Mouse (Mus musculus) stomach, embryonic 14.5 days (tissue): ENCODE measurements around the gene Rnf215. TPM values are rescaled to one million over a fixed set of nuclear protein-coding genes. Genes with fewer than 3 reads are reported as not detected.
"Not testable (repeated sequence)": the region's sequence is repeated elsewhere in the genome, so short reads cannot be mapped to it uniquely, and the experiment has no call there.

Experiments
- ATAC-seq: fragments of 200-750 bp; cut with Nextera tagmentation; 2 replicates; pipeline ENCODE4 v1.8.0; 2017; ENCODE audit warnings: low read depth, moderate TSS enrichment; ENCODE audit not compliant: insufficient number of reproducible peaks, insufficient read depth, low FRiP score
- H3K27ac ChIP-seq: fragments of 300-500 bp; sonication (generic); 2 replicates; pipeline ENCODE4 v1.5.1; 2014; ENCODE audit warnings: mild to moderate bottlenecking, low read length, moderate library complexity, mixed read lengths
- H3K27me3 ChIP-seq: fragments of 300-500 bp; sonication (generic); 2 replicates; pipeline ENCODE4 v1.6.1; 2014; ENCODE audit warnings: low read length, control low read depth, mixed read lengths; ENCODE audit not compliant: control insufficient read depth, insufficient read depth
- H3K36me3 ChIP-seq: fragments of 300-500 bp; sonication (generic); 2 replicates; pipeline ENCODE4 v1.6.1; 2014; ENCODE audit warnings: mild to moderate bottlenecking, control low read depth, low read length, moderate library complexity, mixed read lengths; ENCODE audit not compliant: control insufficient read depth, insufficient read depth
- H3K4me1 ChIP-seq: fragments of 300-500 bp; sonication (generic); 2 replicates; pipeline ENCODE4 v1.6.1; 2014; ENCODE audit warnings: low read length, control low read depth, mixed read lengths; ENCODE audit not compliant: control insufficient read depth, insufficient read depth
- H3K4me2 ChIP-seq: fragments of 300-500 bp; sonication (generic); replicated peaks from 2 replicates; pipeline ENCODE4 v1.6.1; 2014; ENCODE audit warnings: low read depth, low read length, control low read depth
- H3K4me3 ChIP-seq: fragments of 300-500 bp; sonication (generic); 2 replicates; pipeline ENCODE4 v1.5.1; 2014; ENCODE audit warnings: low read depth, low read length, control low read depth
- H3K9ac ChIP-seq: fragments of 300-500 bp; sonication (generic); replicated peaks from 2 replicates; pipeline ENCODE4 v1.6.1; 2014; ENCODE audit warnings: low read depth, mild to moderate bottlenecking, control low read depth, low read length, moderate library complexity, mixed read lengths
- H3K9me3 ChIP-seq: fragments of 300-500 bp; sonication (generic); 2 replicates; pipeline ENCODE4 v1.6.1; 2016; ENCODE audit warnings: low read depth, low read length, control low read depth; ENCODE audit not compliant: control insufficient read depth
- WGBS: fragments of 180-500 bp; shearing (Covaris S2); extraction: QIAGEN DNeasy Blood & Tissue Kit; methylation state at CpG from one replicate; pipeline ENCODE4 v1.1.7; 2014; 5-methylcytosine and 5-hydroxymethylcytosine counted together
- polyA plus RNA-seq: library from polyadenylated mRNA; unstranded; fragments of >200 nt; fragmentation: Nextera tagmentation; extraction: Ambion mirVana; gene quantifications from 2 replicates; pipeline ENCODE4 v1.2.1, GENCODE M21; 2014

Gene Rnf215
- polyA plus RNA-seq, 1 experiment from 2014 or later: 32.3 TPM

DNA sequence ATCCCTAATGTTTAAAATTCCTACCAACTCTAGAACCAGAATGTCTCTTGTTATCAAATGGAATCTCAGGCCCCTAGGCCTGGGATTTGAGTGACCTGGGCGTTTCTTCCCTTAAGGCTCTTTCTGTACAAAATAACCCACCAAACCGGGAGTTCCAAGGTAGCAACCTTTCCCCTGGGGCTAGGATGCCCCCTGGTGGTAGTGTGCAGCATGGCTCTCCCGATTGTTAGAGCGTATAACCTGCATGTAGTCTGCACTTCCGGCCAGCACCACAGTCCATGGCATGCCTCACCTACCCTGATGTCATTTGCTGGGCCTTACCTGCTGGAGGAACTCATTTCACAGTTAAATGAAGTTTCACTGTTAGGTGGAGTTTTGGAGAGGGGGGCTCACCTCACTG is 11.1 kb upstream of the Rnf215 start:
- no peak overlapping the region for H3K9ac ChIP-seq
- 0 out of 2 replicates have a peak, but pooled peaks cover 3% of the 10 kb centered on the region for H3K9me3 ChIP-seq
- ATAC-seq: no peak
- 0 out of 2 replicates have a peak, but pooled peaks cover 3% of the 10 kb centered on the region for H3K4me1 ChIP-seq
- no peak overlapping the region for H3K27ac ChIP-seq
- 70% methylated on average over 5 of the region's 5 CpGs for WGBS
- no peak overlapping the region for H3K4me3 ChIP-seq
- H3K4me2 ChIP-seq: no peak overlapping the region
- no peaks in the 10 kb centered on the region for H3K36me3 ChIP-seq
- no peaks in the 10 kb centered on the region for H3K27me3 ChIP-seq

DNA sequence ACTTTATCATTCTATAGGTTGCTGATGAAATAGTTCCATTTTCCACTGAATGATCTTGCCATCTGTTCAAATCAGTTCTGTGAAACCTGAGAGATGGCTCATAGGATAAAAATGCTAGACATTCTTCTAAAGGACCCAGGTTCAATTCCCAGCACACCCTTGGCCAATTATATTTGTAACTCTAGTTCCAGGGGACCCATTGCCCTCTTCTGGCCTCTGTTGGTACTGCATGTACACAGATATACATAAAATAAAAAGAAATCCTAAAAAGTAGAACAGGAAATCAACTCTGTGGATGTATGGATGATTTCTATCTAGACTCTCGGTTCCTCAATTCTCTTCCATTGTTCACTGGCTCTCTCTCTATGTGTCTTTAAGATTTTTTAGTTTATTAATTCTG is 7.9 kb upstream of the Rnf215 start:
- H3K27me3 ChIP-seq: no peaks in the 10 kb centered on the region
- no peak overlapping the region for H3K9ac ChIP-seq
- no peak overlapping the region for H3K27ac ChIP-seq
- H3K4me3 ChIP-seq: no peak overlapping the region
- 92% methylated on average over 1 of the region's 1 CpGs for WGBS
- H3K36me3 ChIP-seq: no peaks in the 10 kb centered on the region
- no peak for ATAC-seq
- H3K9me3 ChIP-seq: 0 out of 2 replicates have a peak, but pooled peaks cover 3% of the 10 kb centered on the region
- no peak overlapping the region for H3K4me2 ChIP-seq
- H3K4me1 ChIP-seq: no peaks in the 10 kb centered on the region

DNA sequence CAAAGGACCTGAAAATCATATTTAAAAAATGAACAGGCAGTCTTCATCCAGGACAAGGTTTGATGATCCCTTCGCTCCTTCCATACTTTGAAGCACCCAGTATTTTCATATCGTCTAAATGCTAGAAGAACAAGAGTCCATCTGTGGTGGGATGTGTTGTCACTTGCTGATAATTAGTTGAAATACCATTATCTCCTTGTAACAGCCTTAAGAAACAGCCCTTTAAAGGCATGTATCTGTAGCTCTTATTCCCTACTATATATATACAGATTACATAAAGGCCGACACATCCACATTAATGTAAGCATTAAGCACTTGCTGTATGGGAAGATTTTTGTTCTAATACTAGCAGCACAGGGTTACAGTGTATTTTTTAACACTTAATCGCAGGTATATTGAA is 6.5 kb upstream of the Rnf215 start:
- not testable (repeated sequence) for H3K4me2 ChIP-seq, H3K4me1 ChIP-seq, H3K27me3 ChIP-seq, H3K4me3 ChIP-seq, H3K36me3 ChIP-seq, H3K9me3 ChIP-seq, H3K27ac ChIP-seq, ATAC-seq, H3K9ac ChIP-seq
- 87% methylated on average over 4 of the region's 4 CpGs for WGBS

DNA sequence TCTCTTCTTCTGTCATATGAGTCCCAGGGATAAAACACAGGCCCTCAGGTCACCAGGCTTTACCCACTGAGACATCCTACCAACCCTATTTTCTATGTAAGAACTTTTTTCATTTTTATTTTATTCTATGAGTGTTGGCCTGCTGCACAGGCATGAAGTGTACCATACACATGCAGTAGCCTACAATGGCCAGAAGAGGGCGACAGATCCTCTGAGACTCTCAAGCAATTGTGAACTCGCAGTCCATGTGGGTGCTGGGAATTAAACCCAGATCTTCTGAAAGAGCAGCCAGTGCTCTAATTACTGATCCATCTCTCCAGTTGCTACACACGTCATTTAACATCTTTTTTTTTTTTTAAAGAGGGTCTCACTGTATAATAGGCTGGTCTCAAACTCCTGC is 1.6 kb upstream of the Rnf215 start:
- 55% methylated on average over 3 of the region's 3 CpGs for WGBS
- Histone ChIP-seq H3K4me1 (peaks cover 8% of the 10 kb centered on the region; the same call in 1 of the 2 replicates), H3K36me3 (peaks cover 5% of the 10 kb centered on the region; the same call in 1 of the 2 replicates), H3K27me3 (no peaks in the 10 kb centered on the region), H3K9me3 (no peaks in the 10 kb centered on the region), H3K27ac (no peak overlapping the region), H3K4me3 (no peak overlapping the region), H3K4me2 (no peak overlapping the region), H3K9ac (no peak overlapping the region)
- no peak for ATAC-seq

DNA sequence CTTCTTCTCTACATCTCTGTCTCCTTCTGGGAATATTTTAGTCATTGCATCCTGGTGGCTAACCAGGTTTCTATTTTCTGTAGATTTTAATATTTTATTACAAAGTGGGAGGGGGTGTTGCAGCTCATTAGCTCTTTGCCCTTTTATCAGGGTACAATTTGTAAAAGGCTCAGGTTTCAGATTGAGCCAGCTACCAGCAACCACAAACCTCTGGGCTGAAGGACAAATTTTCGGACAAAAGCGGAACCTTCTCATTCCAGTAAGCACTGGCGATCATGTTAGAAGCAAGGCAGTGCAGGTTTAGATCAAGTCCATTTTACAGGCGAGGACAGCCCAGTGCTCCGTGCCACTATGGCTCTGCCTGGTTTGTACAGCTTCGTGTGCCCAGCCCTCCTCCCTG is 602 bp upstream of the Rnf215 start:
- WGBS: 56% methylated on average over 6 of the region's 6 CpGs
- Histone ChIP-seq H3K4me3 (no peak overlapping the region), H3K4me2 (no peak overlapping the region)

DNA sequence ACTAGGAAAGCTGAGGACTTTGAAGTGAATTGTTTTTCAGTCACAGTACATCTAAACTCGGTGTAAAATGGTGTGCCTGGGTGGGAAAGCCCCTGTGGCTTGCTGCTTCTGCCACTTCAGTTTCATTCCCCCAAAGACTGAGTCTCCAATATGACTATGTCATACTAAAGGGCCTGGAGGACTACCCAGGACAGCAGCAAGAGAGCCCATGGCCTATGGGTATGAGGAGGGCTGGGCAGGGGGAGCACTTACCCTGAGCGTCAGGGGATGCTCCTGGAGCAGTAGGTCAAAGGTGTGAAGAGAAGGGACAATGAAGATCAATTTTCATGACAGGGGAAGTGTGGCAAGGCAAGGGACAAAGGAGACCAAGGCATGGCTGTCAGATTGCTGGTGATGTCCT is 4.0 kb downstream of the Rnf215 start:
- WGBS: 80% methylated on average over 2 of the region's 2 CpGs
- ATAC-seq: no peak
- no peak overlapping the region for H3K4me3 ChIP-seq
- H3K27ac ChIP-seq: no peak overlapping the region
- H3K27me3 ChIP-seq: no peaks in the 10 kb centered on the region
- H3K9me3 ChIP-seq: no peaks in the 10 kb centered on the region
- H3K4me1 ChIP-seq: peaks cover 8% of the 10 kb centered on the region; the same call in 1 of the 2 replicates
- no peak overlapping the region for H3K9ac ChIP-seq
- H3K4me2 ChIP-seq: no peak overlapping the region
- peaks cover 33% of the 10 kb centered on the region for H3K36me3 ChIP-seq

More for the DNA sequence above, 602 bp upstream of the Rnf215 start:
- Histone ChIP-seq H3K36me3 (peaks cover 8% of the 10 kb centered on the region; the same call in 1 of the 2 replicates), H3K27ac (no peak overlapping the region), H3K27me3 (no peaks in the 10 kb centered on the region), H3K9me3 (no peaks in the 10 kb centered on the region), H3K9ac (no peak overlapping the region), H3K4me1 (peaks cover 8% of the 10 kb centered on the region; the same call in 1 of the 2 replicates)
- ATAC-seq: no peak

DNA sequence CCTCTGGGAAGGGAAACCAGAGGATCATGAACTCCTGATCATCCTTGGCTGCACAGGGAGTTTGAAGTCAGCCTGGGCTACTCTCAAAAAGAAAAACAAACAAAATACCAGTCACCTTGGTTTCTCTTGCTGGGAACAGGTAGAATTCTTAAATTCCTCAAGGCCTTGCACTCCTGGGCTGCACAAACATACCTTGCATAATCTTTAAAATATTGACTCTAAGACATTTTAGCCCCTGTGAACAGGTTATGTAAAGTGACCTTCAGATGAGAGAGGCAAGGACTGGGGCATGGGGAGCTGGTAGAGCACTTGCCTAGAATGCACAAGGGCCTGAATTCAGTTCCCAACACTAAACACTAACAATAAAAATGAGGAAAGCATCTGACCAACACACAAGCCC is 6.5 kb downstream of the Rnf215 start:
- ATAC-seq: no peak
- peaks cover 33% of the 10 kb centered on the region for H3K36me3 ChIP-seq
- no peaks in the 10 kb centered on the region for H3K9me3 ChIP-seq
- H3K27ac ChIP-seq: no peak overlapping the region
- no peak overlapping the region for H3K4me2 ChIP-seq
- no peak overlapping the region for H3K4me3 ChIP-seq
- H3K27me3 ChIP-seq: no peaks in the 10 kb centered on the region
- no peak overlapping the region for H3K9ac ChIP-seq
- 0 out of 2 replicates have a peak, but pooled peaks cover under 1% of the 10 kb centered on the region for H3K4me1 ChIP-seq

DNA sequence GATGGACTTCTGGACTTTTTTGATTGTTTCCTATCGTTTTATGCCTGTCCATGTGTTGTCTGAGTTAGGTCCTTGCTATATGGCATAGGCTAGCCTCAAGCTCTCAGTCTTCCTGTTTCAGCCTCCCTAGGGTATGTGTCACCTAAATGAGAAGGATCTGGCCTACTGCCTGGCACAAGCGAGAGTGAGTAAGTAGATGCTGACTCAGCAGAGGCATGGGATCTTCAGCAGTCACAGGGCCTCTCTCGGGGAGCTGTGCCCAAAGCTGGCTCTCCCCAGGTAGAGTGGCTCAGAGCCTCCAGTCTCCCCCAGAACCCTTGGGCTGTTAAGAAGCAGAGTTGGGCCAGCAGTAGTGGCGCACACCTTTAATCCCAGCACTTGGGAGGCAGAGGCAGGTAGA is 7.3 kb downstream of the Rnf215 start:
- no peaks in the 10 kb centered on the region for H3K9me3 ChIP-seq
- no peak overlapping the region for H3K4me3 ChIP-seq
- no peak overlapping the region for H3K27ac ChIP-seq
- 85% methylated on average over 4 of the region's 4 CpGs for whole genome bisulfite sequencing
- H3K27me3 ChIP-seq: no peaks in the 10 kb centered on the region
- no peaks in the 10 kb centered on the region for H3K4me1 ChIP-seq
- no peak overlapping the region for H3K9ac ChIP-seq
- peaks cover 33% of the 10 kb centered on the region for H3K36me3 ChIP-seq
- no peak for ATAC-seq
- no peak overlapping the region for H3K4me2 ChIP-seq

DNA sequence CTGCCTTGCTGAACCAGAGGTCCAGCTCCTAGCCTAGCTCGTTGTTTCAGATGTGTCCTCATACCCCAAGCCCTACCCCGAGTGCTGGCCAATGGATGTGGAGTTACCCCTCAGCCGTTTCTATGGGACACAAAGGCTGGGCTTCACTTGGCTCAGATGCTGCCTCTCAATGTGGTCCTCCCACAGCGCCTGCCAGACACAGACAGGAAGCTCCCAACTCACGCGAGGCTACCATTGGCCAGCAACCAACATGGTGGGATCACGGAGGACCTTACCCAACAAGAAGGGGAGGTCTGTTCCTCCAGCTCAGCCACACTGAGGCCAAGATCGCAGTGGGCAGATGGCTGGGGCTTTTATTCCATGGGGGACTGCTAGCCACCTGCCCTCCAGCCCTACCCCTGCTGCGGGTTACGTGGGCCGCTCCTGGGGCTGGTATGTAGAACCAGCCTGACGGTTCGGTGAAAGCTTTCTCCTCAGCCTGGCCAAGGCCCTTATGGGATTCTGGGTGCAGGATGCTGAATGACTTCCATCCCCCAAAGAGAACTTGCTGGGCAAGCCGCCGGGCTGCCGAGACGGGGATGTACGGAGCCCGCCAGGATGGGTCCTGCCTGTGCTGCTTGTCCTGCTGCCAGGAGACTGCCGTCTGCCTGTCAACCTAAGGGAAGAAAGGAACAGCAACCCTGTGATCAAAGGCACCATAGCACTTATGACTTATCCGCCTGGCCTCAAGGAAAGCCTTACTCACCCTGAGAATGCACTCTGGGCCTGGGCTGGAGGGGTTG is 8.5 kb downstream of the Rnf215 start:
- Histone ChIP-seq H3K9me3 (no peaks in the 10 kb centered on the region), H3K27ac (no peak overlapping the region), H3K4me2 (no peak overlapping the region), H3K4me3 (no peak overlapping the region), H3K4me1 (no peaks in the 10 kb centered on the region), H3K27me3 (no peaks in the 10 kb centered on the region), H3K9ac (no peak overlapping the region), H3K36me3 (peaks cover 28% of the 10 kb centered on the region)
- 90% methylated on average over 21 of the region's 21 CpGs for WGBS
- no peak for ATAC-seq
